Mouse (Mus musculus) cerebellum, adult 2 months (tissue): ENCODE measurements around the gene Ascc2.

Experiments used
- CTCF ChIP-seq: fragments of 200-500 bp; IDR thresholded peaks from 2 replicates; pipeline ENCODE4 v1.5.1; 2011; ENCODE audit warnings: low read depth, mild to moderate bottlenecking, control low read depth, low read length, moderate library complexity, borderline replicate concordance; ENCODE audit not compliant: insufficient read depth
- POLR2A ChIP-seq: fragments of 200-500 bp; IDR thresholded peaks from 2 replicates; pipeline ENCODE4 v1.6.1; 2011; ENCODE audit warnings: low read length, control low read depth, borderline replicate concordance; ENCODE audit not compliant: insufficient read depth

- TF ChIP-seq CTCF (no peak), POLR2A (no peak)
Measured at GRCm38 (mm10) chr11:4677250-4677872, 39.8 kb downstream of the Ascc2 start.
